Mouse (Mus musculus) lung, postnatal 0 days (tissue): ENCODE data around the gene Eif5.

Experiments used
- CTCF ChIP-seq: IDR thresholded peaks from 2 replicates; pipeline ENCODE4 v1.5.1; 2016; ENCODE audit warnings: antibody characterized with exemption, mild to moderate bottlenecking
- EP300 ChIP-seq: IDR thresholded peaks from 2 replicates; pipeline ENCODE4 v1.6.1; 2016; ENCODE audit warnings: antibody characterized with exemption, mild to moderate bottlenecking, control low read depth

GRCm38 (mm10) chr12:111499617-111500016 lies 38.2 kb upstream of the Eif5 start:
- no peak for TF ChIP-seq CTCF
- no peak for TF ChIP-seq EP300
